Mouse (Mus musculus) gastrocnemius, adult 18-20 months (tissue): ENCODE measurements around the gene D630003M21Rik. TPM values are rescaled to one million over a fixed set of nuclear protein-coding genes. Genes with fewer than 3 reads are reported as not detected.

ENCODE experiments used
- DNase-seq: peaks from one replicate; pipeline ENCODE4 v3.0.0; 2021; ENCODE audit warnings: low spot score
- long read RNA-seq, 2 experiments: library from polyadenylated mRNA; stranded (forward); transcript quantifications; one replicate each; pipeline ENCODE4 v2.0.0; 2021
- total RNA-seq, 2 experiments: library from RNA; stranded (reverse); gene quantifications; 2 replicates each; pipeline ENCODE4 v1.2.3; 2021

The D630003M21Rik gene
- 1 to 10 TPM; 1.2 to 1.7 TPM for total RNA-seq
- long read RNA-seq, experiment 1 = 0 reads
- long read RNA-seq, experiment 2, partial matches to known transcripts = 0 of 1 reads
- long read RNA-seq, experiment 2, other reads (novel, unspliced or antisense) = 1 of 1 reads

- no peak for DNase-seq
Measured at GRCm38 (mm10) chr2:158228670-158229502, at the start of gene D630003M21Rik. TSS of gene D630003M21Rik (minus strand) at chr2:158229222.

- DNase-seq = no peak
Measured at GRCm38 (mm10) chr2:158276878-158277277, 47.9 kb upstream of the D630003M21Rik start.

- DNase-seq = no peak
Measured at GRCm38 (mm10) chr2:158276451-158276850, 47.4 kb upstream of the D630003M21Rik start.

- DNase-seq = no peak
Measured at GRCm38 (mm10) chr2:158275811-158276210, 46.8 kb upstream of the D630003M21Rik start.

- no peak for DNase-seq
Measured at GRCm38 (mm10) chr2:158275349-158275748, 46.3 kb upstream of the D630003M21Rik start.

- DNase-seq = no peak
Measured at GRCm38 (mm10) chr2:158273646-158274045, 44.6 kb upstream of the D630003M21Rik start.

GRCm38 (mm10) chr2:158270017-158270416 lies 41.0 kb upstream of the D630003M21Rik start:
- DNase-seq = no peak

GRCm38 (mm10) chr2:158264877-158265276 lies 35.9 kb upstream of the D630003M21Rik start:
- no peak for DNase-seq

- no peak for DNase-seq
Measured at GRCm38 (mm10) chr2:158259498-158259897, 30.5 kb upstream of the D630003M21Rik start.

- peak; percentile 71 for DNase-seq
Measured at GRCm38 (mm10) chr2:158258781-158259180, 29.8 kb upstream of the D630003M21Rik start.

GRCm38 (mm10) chr2:158258005-158258418 lies 29.0 kb upstream of the D630003M21Rik start, which contains the start of gene Bpi:
TSS of gene Bpi (plus strand) at chr2:158258094.
- no peak for DNase-seq

GRCm38 (mm10) chr2:158256894-158257293 lies 27.9 kb upstream of the D630003M21Rik start:
- DNase-seq = peak; percentile 31

GRCm38 (mm10) chr2:158253806-158254205 lies 24.8 kb upstream of the D630003M21Rik start:
- DNase-seq = no peak

GRCm38 (mm10) chr2:158250558-158250957 lies 21.5 kb upstream of the D630003M21Rik start:
- DNase-seq = no peak

GRCm38 (mm10) chr2:158248318-158248717 lies 19.3 kb upstream of the D630003M21Rik start:
- DNase-seq = peak; percentile 43

GRCm38 (mm10) chr2:158247852-158248251 lies 18.8 kb upstream of the D630003M21Rik start:
- no peak for DNase-seq

- no peak for DNase-seq
Measured at GRCm38 (mm10) chr2:158245072-158245817, 16.2 kb upstream of the D630003M21Rik start.

GRCm38 (mm10) chr2:158243129-158243870 lies 14.3 kb upstream of the D630003M21Rik start:
- DNase-seq = peak; percentile 50

GRCm38 (mm10) chr2:158242170-158242896 lies 13.3 kb upstream of the D630003M21Rik start:
- DNase-seq = peak; percentile 54

GRCm38 (mm10) chr2:158241126-158241738 lies 12.2 kb upstream of the D630003M21Rik start:
- no peak for DNase-seq
